ENCODE assay signal across 35 mouse cellular contexts in the genomic region with DNA sequence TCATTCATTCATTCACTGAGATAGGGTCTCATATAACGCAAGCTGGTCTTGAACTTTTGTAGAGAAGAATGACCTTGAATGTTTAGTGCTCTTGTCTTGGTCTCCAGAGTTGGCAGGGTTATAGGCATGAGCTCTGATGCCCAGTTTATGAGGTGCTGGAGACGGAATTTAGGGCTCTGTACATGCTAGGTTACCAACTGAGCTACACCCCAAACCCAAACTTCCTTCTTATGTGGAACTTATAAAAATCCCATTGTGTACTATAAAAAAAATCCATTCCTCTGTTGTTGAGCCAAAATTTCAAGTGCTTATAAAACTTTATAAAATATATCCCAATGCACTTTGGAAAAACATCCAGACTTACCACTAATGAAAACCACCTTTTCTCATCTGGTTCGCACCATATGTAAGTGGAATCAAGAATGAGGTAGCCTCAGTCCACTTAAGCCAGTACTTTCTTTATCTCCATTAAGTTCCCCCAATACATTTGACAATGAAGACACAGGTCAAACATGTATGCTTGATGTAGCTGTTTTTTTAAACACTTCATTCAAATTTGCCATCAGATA.
"Had no signal": no experiment of that assay in that cellular context is flagged by ENCODE, and none has a peak within 500 bp of the region (broad histone marks: within the 10 kb centered on the region; RNA-seq: fewer than 3 reads in every experiment).

No protein-coding gene starts in this region.

- H3K27ac ChIP-seq: heart, embryonic 10.5 days; hindbrain, embryonic 10.5 days; hindbrain, embryonic 12.5 days; hindbrain, embryonic 13.5 days; hindbrain, embryonic 14.5 days; hindbrain, embryonic 15.5 days; hindbrain, postnatal 0 days; intestine, embryonic 15.5 days; kidney, embryonic 15.5 days; kidney, postnatal 0 days; layer of hippocampus, adult 2 months; left cerebral cortex, adult 2 months had no signal

- ATAC-seq: hindbrain, embryonic 16.5 days; hindbrain, postnatal 0 days; inflammation-experienced regulatory T-cells, adult 6 months; intestine, embryonic 15.5 days; intestine, embryonic 16.5 days; intestine, postnatal 0 days had no signal

- H3K4me3 ChIP-seq: heart, embryonic 10.5 days; heart, embryonic 12.5 days; heart, embryonic 13.5 days; heart, embryonic 15.5 days; hindbrain, embryonic 10.5 days; hindbrain, embryonic 12.5 days; hindbrain, embryonic 13.5 days; hindbrain, embryonic 15.5 days; intestine, embryonic 15.5 days; kidney, embryonic 15.5 days; layer of hippocampus, adult 2 months; left cerebral cortex, adult 2 months had no signal

- DNase-seq: heart, postnatal 10 days; heart, postnatal 14 days; heart, postnatal 36 days; heart, postnatal 4 days; kidney, adult 11 months; kidney, adult 18-20 months; kidney, adult 8-10 months; kidney, adult 9 months; kidney, postnatal 10 days; kidney, postnatal 14 days; kidney, postnatal 25 days; kidney, postnatal 36 days; kidney, postnatal 4 days; layer of hippocampus, adult 9-11 months; layer of hippocampus, postnatal 36 days had no signal

- H3K4me2 ChIP-seq: heart, embryonic 11.5 days; heart, embryonic 12.5 days; heart, embryonic 13.5 days; heart, embryonic 15.5 days; hindbrain, embryonic 12.5 days; hindbrain, embryonic 13.5 days; hindbrain, embryonic 14.5 days; hindbrain, embryonic 15.5 days; intestine, embryonic 15.5 days; kidney, embryonic 15.5 days had no signal

- H3K4me1 ChIP-seq: heart, embryonic 10.5 days; heart, embryonic 12.5 days; hindbrain, embryonic 10.5 days; hindbrain, embryonic 12.5 days; hindbrain, embryonic 13.5 days; hindbrain, embryonic 15.5 days; intestine, embryonic 15.5 days; kidney, embryonic 15.5 days had no signal

- H3K9ac ChIP-seq: heart, embryonic 12.5 days; heart, embryonic 13.5 days; heart, embryonic 15.5 days; hindbrain, embryonic 12.5 days; hindbrain, embryonic 13.5 days; hindbrain, embryonic 14.5 days; hindbrain, embryonic 15.5 days; intestine, embryonic 15.5 days; kidney, embryonic 15.5 days had no signal

- H3K9me3 ChIP-seq: heart, embryonic 10.5 days; heart, embryonic 13.5 days; heart, embryonic 15.5 days; hindbrain, embryonic 12.5 days; hindbrain, embryonic 15.5 days; intestine, embryonic 15.5 days; kidney, embryonic 15.5 days had no signal

- H3K36me3 ChIP-seq: heart, embryonic 10.5 days; heart, embryonic 13.5 days; heart, embryonic 15.5 days; hindbrain, embryonic 10.5 days; hindbrain, embryonic 12.5 days; hindbrain, embryonic 13.5 days; hindbrain, embryonic 15.5 days; intestine, embryonic 15.5 days; kidney, embryonic 15.5 days had no signal

- H3K27me3 ChIP-seq: heart, embryonic 12.5 days; heart, embryonic 13.5 days; heart, embryonic 15.5 days; hindbrain, embryonic 12.5 days; hindbrain, embryonic 13.5 days; hindbrain, embryonic 15.5 days; intestine, embryonic 15.5 days; kidney, embryonic 15.5 days had no signal
